Mouse (Mus musculus) heart, adult 2 months (tissue): Measurements from ENCODE around the gene B3galt2. TPM values are rescaled to one million over a fixed set of nuclear protein-coding genes. Genes with fewer than 3 reads are reported as not detected.

Experiments used
- DNase-seq, 2 experiments: peaks; one replicate each; pipeline ENCODE4 v3.0.0; 2021
- H3K27ac ChIP-seq: fragments of 200-600 bp; 2 replicates; pipeline ENCODE4 v1.8.1; 2022
- H3K27me3 ChIP-seq: fragments of 200-500 bp; 2 replicates; pipeline ENCODE4 v1.6.1; 2012; ENCODE audit warnings: mild to moderate bottlenecking, low read length, inconsistent platforms, mixed read lengths; ENCODE audit not compliant: control insufficient read depth, insufficient read depth
- H3K36me3 ChIP-seq: fragments of 200-500 bp; 2 replicates; pipeline ENCODE4 v1.6.1; 2012; ENCODE audit warnings: low read length, inconsistent platforms; ENCODE audit not compliant: control insufficient read depth, insufficient read depth
- H3K4me1 ChIP-seq: fragments of 200-500 bp; 2 replicates; pipeline ENCODE4 v1.6.1; 2011; ENCODE audit warnings: low read length; ENCODE audit not compliant: control insufficient read depth, insufficient read depth
- H3K4me3 ChIP-seq: fragments of 200-600 bp; 2 replicates; pipeline ENCODE4 v1.8.1; 2022
- H3K79me2 ChIP-seq: fragments of 200-500 bp; replicated peaks from 2 replicates; pipeline ENCODE4 v1.6.1; 2012; ENCODE audit warnings: mild to moderate bottlenecking, inconsistent platforms, low read length, moderate library complexity, mixed read lengths; ENCODE audit not compliant: control insufficient read depth, insufficient read depth
- H3K9ac ChIP-seq: fragments of 200-500 bp; 2 replicates; pipeline ENCODE4 v1.6.1; 2012; ENCODE audit warnings: low read depth, mild to moderate bottlenecking, control low read depth, inconsistent platforms, low read length, mixed read lengths
- CTCF ChIP-seq: fragments of 200-600 bp; IDR thresholded peaks from 2 replicates; pipeline ENCODE4 v1.8.1; 2022; ENCODE audit warnings: antibody characterized with exemption, mild to moderate bottlenecking, moderate library complexity
- EP300 ChIP-seq: fragments of 200-500 bp; IDR thresholded peaks from 2 replicates; pipeline ENCODE4 v1.6.1; 2011; ENCODE audit warnings: low read depth, low read length, control low read depth; ENCODE audit not compliant: insufficient read depth
- POLR2A ChIP-seq: fragments of 200-500 bp; IDR thresholded peaks from 2 replicates; pipeline ENCODE4 v1.6.1; 2011; ENCODE audit warnings: mild to moderate bottlenecking, low read depth, low read length, control low read depth; ENCODE audit not compliant: insufficient read depth
- WGBS: fragments of 180-500 bp; shearing (Covaris S2); methylation state at CpG from one replicate; pipeline ENCODE4 v1.1.7; 2018; 5-methylcytosine and 5-hydroxymethylcytosine counted together
- intact Hi-C: fragments of 180-260 bp; cut with DNase I; formaldehyde crosslinking; loops from one replicate; pipeline ENCODE4 v1.15.1; 2025
- polyA plus RNA-seq: library from polyadenylated mRNA; depleted of rRNA; stranded (reverse); fragments of >200 nt; gene quantifications from 2 replicates; pipeline ENCODE4 v1.2.3, GENCODE M21; 2012
- total RNA-seq, 2 experiments: library from RNA; stranded (reverse); gene quantifications; 2 replicates each; pipeline ENCODE4 v1.2.3; 2021

Gene B3galt2
- total and polyA plus RNA-seq, 3 experiments: 0.98 to 3.1 (median 1.8) TPM

DNA sequence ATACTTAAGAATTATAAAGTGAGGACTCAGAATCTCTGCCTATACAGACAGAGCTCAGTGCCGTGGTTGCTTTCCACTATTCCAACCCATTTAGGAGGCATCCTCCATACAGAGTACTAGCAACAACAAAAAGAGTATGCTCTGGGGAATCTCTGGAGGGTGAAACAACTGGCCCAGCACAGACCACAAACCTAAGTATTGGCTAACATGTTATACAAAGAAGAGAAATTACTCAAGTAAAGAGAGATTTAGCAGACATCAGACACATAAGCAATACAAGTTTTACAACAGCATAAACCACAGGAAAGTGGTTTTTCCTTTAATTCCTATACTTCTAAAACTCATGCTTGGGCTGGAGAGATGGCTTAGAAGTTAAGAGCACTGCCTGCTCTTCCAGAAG, 17.8 kb upstream of the B3galt2 start:
- 95% methylated on average over 1 of the region's 1 CpGs for WGBS
- no peaks in the 10 kb centered on the region; the same call in 1 of the 2 replicates for H3K36me3 ChIP-seq
- intact Hi-C loops: no loop called here
- TF ChIP-seq EP300 (no peak), CTCF (no peak), POLR2A (no peak)
- H3K79me2 ChIP-seq: no peaks in the 10 kb centered on the region
- H3K4me3 ChIP-seq: no peak overlapping the region
- no peak overlapping the region for H3K27ac ChIP-seq
- no peak for DNase-seq
- no peak overlapping the region for H3K9ac ChIP-seq
- H3K4me1 ChIP-seq: no peaks in the 10 kb centered on the region; the same call in 1 of the 2 replicates
- H3K27me3 ChIP-seq: no peaks in the 10 kb centered on the region

GRCm38 (mm10) chr1:143631337-143631736, 9.1 kb upstream of the B3galt2 start:
- Histone ChIP-seq H3K4me3 (no peak overlapping the region), H3K79me2 (no peaks in the 10 kb centered on the region), H3K27ac (no peak overlapping the region), H3K27me3 (no peaks in the 10 kb centered on the region), H3K4me1 (no peaks in the 10 kb centered on the region), H3K36me3 (peaks cover 5% of the 10 kb centered on the region), H3K9ac (no peak overlapping the region)
- TF ChIP-seq EP300: no peak
- no peak for TF ChIP-seq CTCF
- no peak for TF ChIP-seq POLR2A
- no peak for DNase-seq
- intact Hi-C loops: no loop called here
- 90% methylated on average over 7 of the region's 7 CpGs for WGBS

DNA sequence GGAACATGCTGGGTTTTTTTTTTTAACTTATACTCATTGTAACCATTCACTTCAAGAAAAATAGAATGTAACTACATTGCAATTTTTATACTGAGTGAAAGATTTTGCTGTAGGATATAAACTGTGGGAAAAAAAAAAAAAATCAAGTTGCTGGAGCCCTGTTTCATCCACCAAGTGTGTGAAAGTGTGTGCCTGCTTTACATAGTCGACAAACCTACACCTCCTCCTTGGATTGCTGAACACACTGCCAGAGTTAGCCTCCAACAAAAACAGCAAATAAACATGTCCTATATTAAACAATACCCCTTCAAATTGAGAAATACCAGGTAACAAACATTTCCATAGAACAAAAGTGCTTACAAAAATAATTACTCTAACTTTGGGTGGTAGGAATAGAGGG, 8.1 kb upstream of the B3galt2 start:
- no peak overlapping the region for H3K4me3 ChIP-seq
- H3K27me3 ChIP-seq: no peaks in the 10 kb centered on the region
- intact Hi-C loops: no loop called here
- no peak overlapping the region for H3K27ac ChIP-seq
- H3K4me1 ChIP-seq: no peaks in the 10 kb centered on the region
- H3K36me3 ChIP-seq: peaks cover 5% of the 10 kb centered on the region; the same call in 1 of the 2 replicates
- DNase-seq: no peak
- 76% methylated on average over 1 of the region's 1 CpGs for WGBS
- TF ChIP-seq POLR2A (no peak), EP300 (no peak), CTCF (no peak)
- no peaks in the 10 kb centered on the region for H3K79me2 ChIP-seq
- H3K9ac ChIP-seq: no peak overlapping the region

DNA sequence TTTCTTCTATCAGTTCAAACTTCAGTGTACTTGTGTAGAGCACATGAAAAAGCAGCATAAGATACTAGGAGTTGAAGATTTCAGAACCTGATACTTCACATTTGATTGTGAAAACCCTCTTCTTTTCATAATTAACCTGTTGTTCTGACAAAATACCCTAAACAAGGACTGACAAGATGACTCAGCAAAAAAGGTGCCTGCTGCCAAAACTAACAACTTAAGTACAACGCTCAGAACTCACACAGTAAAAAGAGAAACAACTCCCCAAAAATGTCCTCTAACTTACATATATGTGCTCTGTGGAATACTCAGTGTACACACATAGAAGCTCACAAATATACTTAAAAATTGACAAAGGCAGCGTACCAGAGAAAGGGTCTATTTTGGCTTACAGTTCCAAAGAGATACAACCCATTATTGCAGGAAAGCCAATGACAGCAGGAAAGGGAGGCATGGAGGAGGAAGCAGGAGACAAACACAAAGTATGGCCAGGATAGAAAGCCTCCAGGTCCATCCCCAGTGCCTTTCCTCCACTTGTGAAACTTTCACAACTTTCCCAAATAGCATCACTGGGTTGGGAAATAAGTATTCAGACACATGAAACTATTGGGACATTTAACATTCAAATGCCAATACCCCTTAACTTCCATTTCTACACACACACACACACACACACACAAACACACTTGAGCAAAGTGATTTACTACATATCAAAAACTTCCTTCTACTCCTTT, 7.4 kb upstream of the B3galt2 start:
- intact Hi-C loops: no loop called here
- Histone ChIP-seq H3K4me1 (no peaks in the 10 kb centered on the region), H3K36me3 (peaks cover 5% of the 10 kb centered on the region; the same call in 1 of the 2 replicates), H3K27ac (no peak overlapping the region), H3K9ac (no peak overlapping the region), H3K79me2 (no peaks in the 10 kb centered on the region), H3K27me3 (no peaks in the 10 kb centered on the region), H3K4me3 (no peak overlapping the region)
- no peak for TF ChIP-seq EP300
- no peak for TF ChIP-seq POLR2A
- TF ChIP-seq CTCF: no peak
- 67% methylated on average over 2 of the region's 2 CpGs for WGBS
- DNase-seq: no peak

DNA sequence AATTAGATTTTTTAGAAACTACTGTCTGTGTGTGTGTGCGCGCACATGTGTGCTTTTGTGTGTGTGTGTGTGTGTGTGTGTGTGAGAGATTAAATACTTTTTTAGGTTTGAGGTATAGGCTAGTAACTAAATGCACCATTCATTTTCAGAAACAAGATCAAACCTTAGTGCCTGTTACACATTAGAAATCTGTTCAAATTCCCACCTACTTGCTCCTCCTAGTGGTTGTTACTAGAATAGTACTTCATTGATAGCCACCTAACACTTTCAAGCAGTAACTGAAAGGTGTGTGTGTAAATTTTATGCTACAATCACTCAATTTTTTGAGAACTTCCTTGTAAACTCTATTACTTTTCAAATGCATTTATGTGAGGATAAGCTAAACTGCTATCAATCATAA, 3.8 kb downstream of the B3galt2 start:
- 96% methylated on average over 2 of the region's 2 CpGs for WGBS
- no peaks in the 10 kb centered on the region for H3K79me2 ChIP-seq
- TF ChIP-seq CTCF (peak; percentile 80), EP300 (no peak)
- H3K27ac ChIP-seq: no peak overlapping the region
- no peaks in the 10 kb centered on the region for H3K27me3 ChIP-seq
- no peak for DNase-seq
- H3K36me3 ChIP-seq: peaks cover 4% of the 10 kb centered on the region; the same call in 1 of the 2 replicates
- no peaks in the 10 kb centered on the region; the same call in 1 of the 2 replicates for H3K4me1 ChIP-seq
- intact Hi-C loops: loop anchor here (1.0 to 5.0 kb wide), 2 partner anchors 152 to 339 kb away; no protein-coding TSS in a partner anchor
- H3K4me3 ChIP-seq: no peak overlapping the region
- no peak overlapping the region for H3K9ac ChIP-seq

GRCm38 (mm10) chr1:143645386-143645785, 4.9 kb downstream of the B3galt2 start:
- no peak overlapping the region for H3K4me3 ChIP-seq
- WGBS: 59% methylated on average over 4 of the region's 4 CpGs
- no peaks in the 10 kb centered on the region; the same call in 1 of the 2 replicates for H3K4me1 ChIP-seq
- TF ChIP-seq EP300 (no peak), CTCF (no peak), POLR2A (no peak)
- H3K79me2 ChIP-seq: no peaks in the 10 kb centered on the region
- H3K9ac ChIP-seq: no peak overlapping the region
- no peak overlapping the region for H3K27ac ChIP-seq
- intact Hi-C loops: no loop called here
- DNase-seq: no peak
- no peaks in the 10 kb centered on the region for H3K27me3 ChIP-seq
- H3K36me3 ChIP-seq: peaks cover 4% of the 10 kb centered on the region; the same call in 1 of the 2 replicates
